Mouse (Mus musculus): ENCODE measurements around the gene Rhob.

- TF ChIP-seq EP300 (optimal IDR thresholded peaks at IDR 0.05), result no peak
- no peak for TF ChIP-seq CTCF (IDR thresholded peaks at IDR 0.05; ENCODE audit: low read depth)
These were observed 47.0 kb upstream of the Rhob start for GRCm38 (mm10) chr12:8546801-8547200.
